Mouse (Mus musculus): ENCODE measurements around the gene Tubg1.

Tubg1 gene

GRCm38 (mm10) chr11:101163476-101164350 lies 44.0 kb downstream of the Tubg1 start:
- CTCF ChIA-PET: interaction anchor here (1.1 kb wide), 1 partner anchor 12 kb away, joined by 3 read pairs; no protein-coding TSS in a partner anchor

GRCm38 (mm10) chr11:101164351-101164665 lies 44.6 kb downstream of the Tubg1 start:
- CTCF ChIA-PET: interaction anchor here (1.1 kb wide), 1 partner anchor 12 kb away, joined by 3 read pairs; no protein-coding TSS in a partner anchor

GRCm38 (mm10) chr11:101164677-101165580 lies 45.2 kb downstream of the Tubg1 start:
- CTCF ChIA-PET: interaction anchor here (0.5 kb wide), 2 partner anchors 163 to 170 kb away, joined by 9 to 17 read pairs; no protein-coding TSS in a partner anchor

GRCm38 (mm10) chr11:101166357-101166756 lies 46.6 kb downstream of the Tubg1 start:
- CTCF ChIA-PET: interaction anchor here (0.8 kb wide), 1 partner anchor 13 kb away, joined by 3 read pairs; no protein-coding TSS in a partner anchor

GRCm38 (mm10) chr11:101167211-101167962 lies 47.6 kb downstream of the Tubg1 start:
- CTCF ChIA-PET: interaction anchor here (0.7 kb wide), 1 partner anchor 521 kb away, joined by 3 read pairs; no protein-coding TSS in a partner anchor

- CTCF ChIA-PET: no interaction called here
Measured at GRCm38 (mm10) chr11:101167963-101168300, 48.2 kb downstream of the Tubg1 start.

GRCm38 (mm10) chr11:101168301-101168980 lies 48.7 kb downstream of the Tubg1 start:
- CTCF ChIA-PET: no interaction called here

- CTCF ChIA-PET: interaction anchor here (0.5 kb wide), 1 partner anchor 69 kb away, joined by 4 read pairs; no protein-coding TSS in a partner anchor
Measured at GRCm38 (mm10) chr11:101169301-101170107, 49.8 kb downstream of the Tubg1 start.

GRCm38 (mm10) chr11:101170354-101170810 lies 50.6 kb downstream of the Tubg1 start, which contains the start of gene Cntnap1:
Gene Cntnap1, plus strand, starts transcription at chr11:101170523.
- CTCF ChIA-PET: interaction anchor here (0.6 kb wide), 1 partner anchor 469 kb away, joined by 13 read pairs; no protein-coding TSS in a partner anchor

GRCm38 (mm10) chr11:101170811-101171610 lies 51.3 kb downstream of the Tubg1 start, which contains the start of gene Plekhh3:
Gene Plekhh3, minus strand, starts transcription at chr11:101171351.
- CTCF ChIA-PET: interaction anchor here (0.6 kb wide), 1 partner anchor 468 kb away, joined by 13 read pairs; no protein-coding TSS in a partner anchor

- CTCF ChIA-PET: interaction anchor here (0.6 kb wide), 1 partner anchor 321 kb away, joined by 3 read pairs; no protein-coding TSS in a partner anchor
Measured at GRCm38 (mm10) chr11:101171721-101172433, 52.1 kb downstream of the Tubg1 start.

- CTCF ChIA-PET: interaction anchor here (0.6 kb wide), 1 partner anchor 321 kb away, joined by 3 read pairs; no protein-coding TSS in a partner anchor
Measured at GRCm38 (mm10) chr11:101172434-101172815, 52.7 kb downstream of the Tubg1 start.

GRCm38 (mm10) chr11:101173112-101173511 lies 53.4 kb downstream of the Tubg1 start:
- CTCF ChIA-PET: interaction anchor here (1.0 kb wide), 1 partner anchor 78 kb away, joined by 3 read pairs; no protein-coding TSS in a partner anchor

GRCm38 (mm10) chr11:101173631-101174388 lies 54.1 kb downstream of the Tubg1 start:
- CTCF ChIA-PET: interaction anchor here (0.5 to 1.0 kb wide), 3 partner anchors 35 to 520 kb away, joined by 3 to 4 read pairs (median 3); no protein-coding TSS in a partner anchor

GRCm38 (mm10) chr11:101174389-101174745 lies 54.6 kb downstream of the Tubg1 start:
- CTCF ChIA-PET: interaction anchor here (0.5 to 0.7 kb wide), 3 partner anchors 35 to 521 kb away, joined by 3 to 4 read pairs (median 3); no protein-coding TSS in a partner anchor

GRCm38 (mm10) chr11:101174851-101175628 lies 55.3 kb downstream of the Tubg1 start, which contains the start of gene Ccr10:
Gene Ccr10, minus strand, starts transcription at chr11:101175443.
- CTCF ChIA-PET: interaction anchor here (0.5 to 2.6 kb wide), 4 partner anchors 36 to 521 kb away, joined by 3 to 15 read pairs (median 4); partner anchors contain the start of gene Psmc3ip
